Mouse (Mus musculus): ENCODE results near the gene Trappc3. TPM values are rescaled to one million over a fixed set of nuclear protein-coding genes. Genes with fewer than 3 reads are reported as not detected.
A peak's percentile ranks its signal among the peaks of the same experiment; 100 is the strongest.

Gene Trappc3
- total and polyA plus RNA-seq, 3 experiments, result 71.0 to 72.0 TPM; not detected in 1

- Histone ChIP-seq H3K9me3 (replicated peaks; ENCODE audit: insufficient read depth, low read length) (no peaks in the 10 kb centered on the region), H3K36me3 (ENCODE audit: control insufficient read depth in 1 of 2, insufficient read depth in 2 of 2, low read length in 2 of 2) (peaks cover 0 to 4% of the 10 kb centered on the region in 2 experiments; a peak in 2 of 4 replicates), H3K4me3 (ENCODE audit: control insufficient read depth in 1 of 2, insufficient read depth in 1 of 2, low read depth in 2 of 2, low read length in 2 of 2) (peak within 1 kb of the TSS; percentile 67 to 89), H3K9ac (ENCODE audit: control insufficient read depth, low read depth, low read length, poor library complexity, severe bottlenecking) (peak within 1 kb of the TSS; percentile 89), H3K27me3 (ENCODE audit: control insufficient read depth in 1 of 2, insufficient read depth in 2 of 2, low read length in 2 of 2) (no peaks in the 10 kb centered on the region), H3K27ac (ENCODE audit: control insufficient read depth, low read depth, low read length) (peak within 1 kb of the TSS; percentile 52), H3K4me1 (ENCODE audit: control insufficient read depth in 1 of 2, insufficient read depth in 2 of 2, low read length in 2 of 2) (peaks cover 3 to 6% of the 10 kb centered on the region in 2 experiments; a peak in 1 of 4 replicates), H3K79me2 (ENCODE audit: control insufficient read depth, insufficient read depth, low read length, poor library complexity) (peaks cover 14% of the 10 kb centered on the region)
- DNase-seq (ENCODE audit: low read depth, low spot score), result peak; percentile 98
- TF ChIP-seq MXI1 (IDR thresholded peaks at IDR 0.05; ENCODE audit: low read depth, low read length) (peak; percentile 58; the same call in 1 of the 2 replicates), NRF1 (IDR thresholded peaks at IDR 0.05; ENCODE audit: insufficient read depth, low read depth, low read length, poor library complexity, severe bottlenecking) (peak; percentile 42; the same call in 1 of the 2 replicates), EP300 (IDR thresholded peaks at IDR 0.05; ENCODE audit: low read depth in 1 of 2, low read length in 2 of 2) (peak in 1 of 2 experiments; percentile 56; a peak in 1 of 4 replicates), SMC3 (IDR thresholded peaks at IDR 0.05; ENCODE audit: low read depth, low read length) (peak; percentile 70), TBP (IDR thresholded peaks at IDR 0.05; ENCODE audit: low read depth, low read length) (peak; percentile 63; the same call in 1 of the 2 replicates), RAD21 (IDR thresholded peaks at IDR 0.05; ENCODE audit: low read depth, low read length) (peak; percentile 28; the same call in 1 of the 2 replicates), NELFE (IDR thresholded peaks at IDR 0.05; ENCODE audit: low read depth, low read length) (peak; percentile 88), MYC (IDR thresholded peaks at IDR 0.05; ENCODE audit: low read depth, low read length) (peak; percentile 32; the same call in 1 of the 2 replicates), CHD1 (IDR thresholded peaks at IDR 0.05; ENCODE audit: low read depth, low read length) (no peak), POLR2A (IDR thresholded peaks at IDR 0.05; ENCODE audit: control insufficient read depth in 1 of 2, insufficient read depth in 1 of 2, low read depth in 1 of 2, low read length in 2 of 2, poor library complexity in 1 of 2) (peak; percentile 72 to 92; a peak in 3 of 4 replicates), MAX (IDR thresholded peaks at IDR 0.05; ENCODE audit: low read length) (peak; percentile 59; the same call in 1 of the 2 replicates), ZMIZ1 (IDR thresholded peaks at IDR 0.05; ENCODE audit: low read depth, low read length) (no peak), JUND (IDR thresholded peaks at IDR 0.05; ENCODE audit: low read depth, low read length) (0 out of 2 replicates have a peak, but pooled peaks have one; percentile 23), CTCF (IDR thresholded peaks at IDR 0.05 in 2 of 3, conservative IDR thresholded peaks at IDR 0.05 in 1 of 3; ENCODE audit: control insufficient read depth in 1 of 3, insufficient read depth in 1 of 3, low read depth in 2 of 3, low read length in 3 of 3, poor library complexity in 1 of 3, severe bottlenecking in 1 of 3) (peak; percentile 83 to 100 (median 100)), UBTF (IDR thresholded peaks at IDR 0.05; ENCODE audit: borderline replicate concordance, insufficient read depth, low read depth, low read length) (no peak), SIN3A (IDR thresholded peaks at IDR 0.05; ENCODE audit: low read length) (peak; percentile 79), MAZ (IDR thresholded peaks at IDR 0.05; ENCODE audit: low read depth, low read length) (peak; percentile 16; the same call in 1 of the 2 replicates), ZKSCAN1 (IDR thresholded peaks at IDR 0.05; ENCODE audit: low read depth, low read length) (no peak), GABPA (IDR thresholded peaks at IDR 0.05; ENCODE audit: low read depth, low read length) (peak; percentile 83; the same call in 1 of the 2 replicates), POLR2AphosphoS2 (IDR thresholded peaks at IDR 0.05; ENCODE audit: low read length) (0 out of 2 replicates have a peak, but pooled peaks have one; percentile 37), ELF1 (IDR thresholded peaks at IDR 0.05; ENCODE audit: low read depth, low read length) (peak; percentile 93), RCOR1 (IDR thresholded peaks at IDR 0.05; ENCODE audit: low read depth, low read length) (no peak), HCFC1 (IDR thresholded peaks at IDR 0.05; ENCODE audit: low read depth, low read length) (peak; percentile 91), ETS1 (IDR thresholded peaks at IDR 0.05; ENCODE audit: low read depth, low read length) (peak; percentile 13; the same call in 1 of the 2 replicates), TCF12 (IDR thresholded peaks at IDR 0.05; ENCODE audit: low read depth, low read length) (no peak; the same call in 1 of the 2 replicates), USF2 (IDR thresholded peaks at IDR 0.05; ENCODE audit: borderline replicate concordance in 1 of 2, insufficient read depth in 1 of 2, low read depth in 1 of 2, low read length in 2 of 2) (no peak)
Observed at GRCm38 (mm10) chr4:126321111-126321853, 59.2 kb downstream of the Trappc3 start, which contains the start of gene Adprhl2. Adprhl2 (minus strand) TSS chr4:126321703.
